Mouse (Mus musculus): ENCODE results near the gene Evi2.

- TF ChIP-seq POLR2A (IDR thresholded peaks at IDR 0.05; ENCODE audit: borderline replicate concordance, low read depth, low read length): no peak
- no peak for TF ChIP-seq CTCF (IDR thresholded peaks at IDR 0.05; ENCODE audit: low read depth, low read length)
Measured at GRCm38 (mm10) chr11:79483392-79483791, 47.0 kb downstream of the Evi2 start.

Data from bone marrow macrophage, adult 2 months (primary cell).